Mouse (Mus musculus) macrophage (primary cell): ENCODE data around the gene Nsf. TPM values are rescaled to one million over a fixed set of nuclear protein-coding genes. Genes with fewer than 3 reads are reported as not detected.
"Not testable (repeated sequence)": the region's sequence is repeated elsewhere in the genome, so short reads cannot be mapped to it uniquely, and the experiment has no call there.

Experiments used
- H3K27ac ChIP-seq: fragments of 350-480 bp; formaldehyde crosslinking; 2 replicates; pipeline ENCODE4 v1.9.0; 2021
- H3K36me3 ChIP-seq: fragments of 350-480 bp; formaldehyde crosslinking; 2 replicates; pipeline ENCODE4 v1.9.0; 2021; ENCODE audit errors: inconsistent target
- H3K4me3 ChIP-seq: fragments of 350-480 bp; formaldehyde crosslinking; 2 replicates; pipeline ENCODE4 v1.9.0; 2021; ENCODE audit errors: inconsistent target
- H3K79me2 ChIP-seq: fragments of 350-480 bp; formaldehyde crosslinking; 2 replicates; pipeline ENCODE4 v1.9.0; 2021; ENCODE audit errors: inconsistent target
- whole genome bisulfite sequencing: methylation state at CpG from one replicate; pipeline ENCODE4 v1.1.7; 2026; ENCODE audit warnings: inconsistent platforms; ENCODE audit not compliant: missing documents; 5-methylcytosine and 5-hydroxymethylcytosine counted together
- polyA plus RNA-seq: library from polyadenylated mRNA; stranded (reverse); fragments of 250-400 nt; gene quantifications from 3 replicates; pipeline ENCODE4 v1.2.4, GENCODE M21; 2018; ENCODE audit warnings: inconsistent platforms
- total RNA-seq, 78 experiments: library from RNA; depleted of rRNA; stranded (reverse); fragments of 250-400 nt; gene quantifications; 1 replicate in 9 of 78; 2 replicates in 24 of 78; 3 replicates in 43 of 78; 4 replicates in 2 of 78; pipeline ENCODE4 v1.2.4; 2018; ENCODE audit warnings: inconsistent platforms in 56 of 78

The Nsf gene
- 100 to 1,000 TPM in 18 of 26 experiments, 10 to 100 TPM in 8; 29.2 to 200 (median 142) TPM for total RNA-seq (2018; cell fraction: chromatin; rRNA removed)
- 10 to 100 TPM; 50.6 to 78.7 (median 65.9) TPM for total RNA-seq (2018; cell fraction: cytosol; rRNA removed)
- total RNA-seq (2018; cell fraction: nucleus; rRNA removed) = 100 to 1,000 TPM in 7 of 26 experiments, 10 to 100 TPM in 19; 37.2 to 124 (median 75.3) TPM
- 58.7 to 88.9 TPM (median 64.1 TPM) in 3 replicates for polyA plus RNA-seq

- peak within 1 kb of the TSS; percentile 75 for H3K27ac ChIP-seq
- peak within 1 kb of the TSS; percentile 96 for H3K4me3 ChIP-seq
- no peaks in the 10 kb centered on the region for H3K36me3 ChIP-seq
- WGBS = under 1% methylated on average over 37 of the region's 53 CpGs
- H3K79me2 ChIP-seq = peaks cover 48% of the 10 kb centered on the region
Observed at GRCm38 (mm10) chr11:103953896-103954292, at the start of gene Nsf. TSS of gene Nsf (minus strand) at chr11:103954056.

DNA sequence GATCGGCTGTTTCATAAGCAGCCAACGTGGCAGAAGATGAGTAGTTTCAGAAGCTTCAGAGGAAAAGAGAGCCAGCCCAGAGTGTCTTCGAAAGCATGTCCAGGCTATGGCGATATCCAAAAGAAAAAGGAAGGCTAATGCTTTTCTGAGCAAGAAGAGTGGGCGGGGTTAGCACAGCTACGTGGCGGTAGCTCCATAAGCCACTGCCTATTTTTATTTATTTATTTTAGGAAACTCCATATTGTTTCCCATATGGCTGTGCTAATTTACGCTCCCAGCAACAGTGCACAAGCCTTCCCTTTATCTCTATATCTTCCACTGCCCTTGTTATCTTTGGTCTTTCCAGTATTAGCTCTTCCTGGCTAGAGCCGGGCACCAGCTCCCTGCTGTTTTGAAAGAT is 49.5 kb upstream of the Nsf start:
- Histone ChIP-seq H3K79me2 (no peaks in the 10 kb centered on the region), H3K36me3 (no peaks in the 10 kb centered on the region), H3K27ac (peak overlapping the region; percentile 22), H3K4me3 (no peak overlapping the region)
- whole genome bisulfite sequencing = 42% methylated on average over 9 of the region's 9 CpGs

DNA sequence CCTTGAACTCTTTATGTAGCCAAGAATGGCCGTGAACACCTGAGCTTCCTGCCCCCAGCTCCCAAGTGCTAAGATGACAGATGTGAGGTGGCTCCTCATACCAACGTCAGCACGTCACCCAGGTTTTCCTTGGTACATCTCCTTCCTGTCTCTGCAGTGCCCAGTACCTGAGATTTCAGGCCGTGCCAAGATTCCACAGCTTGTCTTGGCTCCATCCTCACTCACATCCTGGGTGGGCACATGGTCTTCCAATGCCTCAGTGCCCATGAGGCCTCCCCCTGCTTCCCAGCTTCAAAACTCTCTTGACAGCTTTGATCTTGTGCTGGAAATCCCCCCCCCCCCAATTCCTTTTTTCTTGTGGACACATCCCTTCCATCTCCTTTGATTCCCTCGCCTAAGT is 48.3 kb upstream of the Nsf start:
- Histone ChIP-seq H3K79me2 (no peaks in the 10 kb centered on the region), H3K36me3 (no peaks in the 10 kb centered on the region), H3K27ac (peak overlapping the region; percentile 92), H3K4me3 (no peak overlapping the region)
- WGBS = 86% methylated on average over 5 of the region's 5 CpGs

GRCm38 (mm10) chr11:104001395-104001955 is 47.6 kb upstream of the Nsf start:
- Histone ChIP-seq H3K4me3 (no peak overlapping the region), H3K27ac (peak overlapping the region; percentile 92), H3K36me3 (no peaks in the 10 kb centered on the region), H3K79me2 (no peaks in the 10 kb centered on the region)
- 4% methylated on average over 10 of the region's 12 CpGs for WGBS

GRCm38 (mm10) chr11:104000667-104001394 is 47.0 kb upstream of the Nsf start:
- Histone ChIP-seq H3K36me3 (no peaks in the 10 kb centered on the region), H3K79me2 (no peaks in the 10 kb centered on the region), H3K27ac (peak overlapping the region; percentile 92), H3K4me3 (no peak overlapping the region)
- WGBS = 7% methylated on average over 9 of the region's 9 CpGs

GRCm38 (mm10) chr11:103998737-103999136 is 44.9 kb upstream of the Nsf start:
- WGBS = 92% methylated on average over 5 of the region's 5 CpGs
- no peaks in the 10 kb centered on the region for H3K36me3 ChIP-seq

DNA sequence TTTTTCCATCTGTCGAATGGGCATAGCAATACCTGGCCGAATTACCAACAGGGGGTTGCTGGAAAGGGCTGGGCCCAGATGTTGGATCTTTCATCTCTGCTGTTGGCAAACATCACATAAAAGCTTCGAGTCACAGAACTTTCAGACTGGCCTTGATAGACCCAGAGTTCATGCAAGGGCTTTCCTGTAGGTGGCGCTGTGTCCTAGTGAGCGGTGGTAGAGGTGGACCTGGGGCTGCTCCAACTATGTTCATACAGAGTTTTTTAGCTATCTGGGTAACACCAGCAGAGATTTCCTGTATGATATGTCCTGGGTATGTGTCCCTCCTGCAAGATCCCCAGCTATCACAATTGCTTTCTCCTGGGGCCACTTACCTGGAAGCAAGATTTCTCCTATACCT is 43.5 kb upstream of the Nsf start:
- H3K79me2 ChIP-seq = no peaks in the 10 kb centered on the region
- H3K27ac ChIP-seq = no peak overlapping the region
- no peaks in the 10 kb centered on the region for H3K36me3 ChIP-seq
- WGBS = 13% methylated on average over 5 of the region's 5 CpGs
- H3K4me3 ChIP-seq = no peak overlapping the region

More at GRCm38 (mm10) chr11:103998737-103999136, 44.9 kb upstream of the Nsf start:
- Histone ChIP-seq H3K27ac (no peak overlapping the region), H3K79me2 (no peaks in the 10 kb centered on the region), H3K4me3 (no peak overlapping the region)

DNA sequence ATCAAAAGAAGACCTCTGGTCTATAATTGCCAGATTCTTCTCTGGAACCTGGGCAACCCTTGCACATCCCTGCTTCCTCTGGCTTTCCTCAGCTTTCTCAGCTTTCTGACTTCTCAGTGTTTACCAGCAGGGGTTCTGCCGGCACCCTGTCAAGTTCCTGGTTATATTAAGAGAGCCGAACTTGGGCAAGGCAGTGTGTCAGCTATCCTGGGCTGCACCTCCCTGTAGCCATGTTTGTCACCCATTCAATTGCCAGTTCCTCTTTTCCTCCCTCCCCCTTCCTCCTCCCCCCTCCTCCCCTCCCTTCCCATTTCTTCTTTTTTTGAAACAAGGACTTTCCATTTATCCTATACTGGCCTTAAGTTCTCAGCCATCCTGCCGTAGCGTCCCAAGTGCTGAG is 38.8 kb upstream of the Nsf start:
- H3K4me3 ChIP-seq = no peak overlapping the region
- no peaks in the 10 kb centered on the region for H3K36me3 ChIP-seq
- H3K27ac ChIP-seq = peak overlapping the region; percentile 66
- no peaks in the 10 kb centered on the region for H3K79me2 ChIP-seq
- WGBS = 11% methylated on average over 4 of the region's 4 CpGs

DNA sequence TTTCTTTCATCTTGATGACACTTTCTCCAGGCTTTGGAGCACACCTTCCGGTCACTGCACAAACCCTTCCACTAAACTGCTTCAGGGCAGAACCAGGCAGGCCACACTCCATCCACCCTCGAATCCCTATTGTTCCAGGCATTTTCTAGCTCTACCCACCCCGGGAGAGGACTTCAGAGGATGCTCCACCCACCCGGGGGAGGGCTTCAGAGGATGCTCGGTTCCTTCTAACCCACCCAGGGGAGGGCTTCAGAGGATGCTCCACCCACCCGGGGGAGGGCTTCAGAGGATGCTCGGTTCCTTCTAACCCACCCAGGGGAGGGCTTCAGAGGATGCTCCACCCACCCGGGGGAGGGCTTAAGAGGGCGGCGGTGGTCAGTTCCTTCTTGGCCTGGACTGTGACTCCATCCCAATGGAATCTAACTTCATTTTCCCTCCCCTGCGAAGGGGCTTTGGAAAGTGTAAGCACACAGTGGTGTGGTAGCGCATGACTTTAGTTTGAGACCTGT is 36.2 kb upstream of the Nsf start:
- 50% methylated on average over 12 of the region's 12 CpGs for WGBS
- H3K27ac ChIP-seq, H3K4me3 ChIP-seq, H3K79me2 ChIP-seq, H3K36me3 ChIP-seq: not testable (repeated sequence)

DNA sequence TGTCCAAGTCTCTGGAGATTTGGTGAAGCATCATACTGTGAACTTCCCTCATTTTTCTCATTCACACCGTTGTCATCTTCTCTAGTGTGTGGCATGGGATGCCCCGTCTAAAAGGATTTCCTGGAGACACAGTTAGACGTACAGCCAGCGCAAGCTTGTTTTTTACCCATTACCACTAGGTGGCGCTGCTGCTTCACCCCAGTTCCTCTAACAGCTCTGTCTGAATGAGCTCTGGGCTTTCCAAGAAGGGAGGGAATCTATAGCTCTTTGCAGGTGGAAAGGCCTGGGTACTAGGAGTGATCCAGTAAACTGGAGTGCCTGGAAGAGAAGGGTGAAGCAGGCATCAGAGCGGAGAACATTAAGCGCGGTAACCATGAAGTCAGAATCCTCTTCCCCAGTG is 33.6 kb upstream of the Nsf start:
- no peaks in the 10 kb centered on the region; the same call in 1 of the 2 replicates for H3K79me2 ChIP-seq
- no peaks in the 10 kb centered on the region for H3K36me3 ChIP-seq
- 43% methylated on average over 8 of the region's 8 CpGs for WGBS
- H3K4me3 ChIP-seq = no peak overlapping the region
- H3K27ac ChIP-seq = no peak overlapping the region

- H3K36me3 ChIP-seq = no peaks in the 10 kb centered on the region
- peak overlapping the region; percentile 93 for H3K27ac ChIP-seq
- H3K79me2 ChIP-seq = peaks cover 19% of the 10 kb centered on the region
- no peak overlapping the region for H3K4me3 ChIP-seq
- WGBS = 2% methylated on average over 5 of the region's 5 CpGs
Observed at GRCm38 (mm10) chr11:103984067-103984466, 30.2 kb upstream of the Nsf start.

- Histone ChIP-seq H3K36me3 (no peaks in the 10 kb centered on the region), H3K79me2 (peaks cover 36% of the 10 kb centered on the region), H3K27ac (peak overlapping the region; percentile 93), H3K4me3 (no peak overlapping the region)
- 80% methylated on average over 5 of the region's 5 CpGs for WGBS
Observed at GRCm38 (mm10) chr11:103981826-103982225, 28.0 kb upstream of the Nsf start.

DNA sequence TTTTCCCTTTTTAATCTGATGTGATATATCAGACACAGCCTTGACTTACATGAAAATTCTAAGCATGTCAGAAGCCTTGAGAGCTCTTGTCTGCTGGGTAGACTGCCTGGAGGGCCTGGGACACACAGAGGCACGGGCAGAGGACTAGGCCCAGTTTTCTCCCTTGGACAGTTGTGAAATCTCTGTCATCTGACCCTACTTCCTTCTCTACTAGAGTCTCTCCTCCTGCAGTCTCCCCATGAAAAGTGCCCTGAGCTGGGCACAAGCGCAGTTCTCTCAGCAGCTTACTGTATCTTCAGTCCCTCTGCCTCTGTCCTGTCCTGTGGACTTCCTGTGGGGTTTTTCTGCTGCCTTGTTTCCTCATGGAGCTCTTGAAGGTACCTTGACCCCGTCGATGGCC is 25.5 kb upstream of the Nsf start:
- WGBS = 31% methylated on average over 4 of the region's 4 CpGs
- Histone ChIP-seq H3K4me3 (no peak overlapping the region), H3K79me2 (peaks cover 52% of the 10 kb centered on the region), H3K27ac (peak overlapping the region; percentile 93), H3K36me3 (peaks cover 5% of the 10 kb centered on the region)

DNA sequence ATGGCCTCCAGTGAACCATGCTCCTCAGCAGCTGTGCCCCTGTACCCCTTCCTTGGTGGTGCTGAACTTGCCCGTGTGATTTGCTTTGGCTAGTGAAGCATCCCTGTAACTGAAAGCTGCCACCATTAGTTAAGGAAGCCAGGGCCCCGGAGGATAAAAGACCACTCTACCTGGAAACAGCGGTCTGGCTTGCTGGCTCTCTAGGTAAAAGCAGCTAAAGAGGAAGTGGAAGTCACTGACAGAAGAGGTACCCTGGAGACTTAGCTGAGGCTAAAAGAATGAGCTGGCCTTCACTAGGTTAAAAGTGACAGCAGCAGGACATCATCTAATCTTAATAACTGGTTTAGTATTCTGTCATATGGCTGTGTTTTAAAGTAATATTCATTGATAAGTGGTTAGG is 17.0 kb upstream of the Nsf start:
- Histone ChIP-seq H3K79me2 (peaks cover 82% of the 10 kb centered on the region), H3K4me3 (no peak overlapping the region), H3K27ac (no peak overlapping the region), H3K36me3 (peaks cover 38% of the 10 kb centered on the region)
- 73% methylated on average over 3 of the region's 3 CpGs for WGBS

DNA sequence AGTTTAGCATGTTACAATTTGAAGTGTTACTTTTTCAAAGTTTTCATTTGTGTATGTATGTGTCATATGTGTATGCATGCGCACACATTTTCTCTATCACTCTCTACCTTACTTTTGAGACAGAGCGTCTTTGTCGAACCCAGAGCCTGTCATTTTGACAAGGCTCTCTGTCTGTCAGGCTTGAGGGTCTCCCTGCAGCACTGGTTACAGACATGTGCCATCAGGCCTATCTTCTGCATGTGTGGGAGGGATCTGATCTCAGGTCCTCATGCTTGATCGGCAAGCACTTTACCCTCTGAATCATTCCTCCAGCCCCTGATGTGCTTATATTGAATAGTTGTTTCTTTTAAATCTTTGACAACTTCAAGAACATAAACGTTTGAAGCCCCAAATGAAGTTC is 15.4 kb upstream of the Nsf start:
- WGBS = 91% methylated on average over 5 of the region's 5 CpGs
- no peak overlapping the region for H3K4me3 ChIP-seq
- peaks cover 32% of the 10 kb centered on the region for H3K36me3 ChIP-seq
- H3K27ac ChIP-seq = no peak overlapping the region
- H3K79me2 ChIP-seq = peaks cover 71% of the 10 kb centered on the region
